Mouse (Mus musculus): ENCODE measurements around the gene Il23a.
A peak's percentile ranks its signal among the peaks of the same experiment; 100 is the strongest.

DNA sequence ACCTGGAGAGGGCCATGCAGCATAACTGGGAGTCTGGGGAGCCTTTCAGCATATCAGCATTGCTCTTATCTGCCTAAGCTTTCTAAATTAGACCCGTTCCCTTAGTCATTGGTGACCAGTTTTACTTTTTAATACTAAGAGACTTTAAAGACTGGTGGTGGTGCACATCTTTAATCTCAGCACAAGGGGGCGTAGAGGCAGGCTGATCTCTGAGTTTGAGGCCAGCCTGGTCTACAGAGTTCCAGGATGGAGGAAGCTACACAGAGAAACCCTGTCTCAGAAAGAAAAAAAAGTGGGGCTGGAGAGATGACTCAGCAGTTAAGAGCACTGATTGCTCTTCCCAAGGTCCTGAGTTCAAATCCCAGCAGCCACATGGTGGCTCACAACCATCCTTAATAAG lies 41.7 kb upstream of the Il23a start:
- TF ChIP-seq CTCF (conservative IDR thresholded peaks at IDR 0.05; ENCODE audit: insufficient read depth, insufficient read length, low read depth, low read length) (0 out of 2 replicates have a peak, but pooled peaks have one; percentile 12), POLR2A (IDR thresholded peaks at IDR 0.05; ENCODE audit: low read depth, low read length) (no peak)
